Mouse (Mus musculus) lung, postnatal 4 days (tissue): Measurements from ENCODE around the gene Arhgef10l.
"Not testable (repeated sequence)": the region's sequence is repeated elsewhere in the genome, so short reads cannot be mapped to it uniquely, and the experiment has no call there.

Experiments used
- DNase-seq, 2 experiments: peaks; one replicate each; pipeline ENCODE4 v3.0.0; 2021

The Arhgef10l gene

GRCm38 (mm10) chr4:140604541-140604940 is 61.3 kb downstream of the Arhgef10l start:
- DNase-seq = no peak

DNA sequence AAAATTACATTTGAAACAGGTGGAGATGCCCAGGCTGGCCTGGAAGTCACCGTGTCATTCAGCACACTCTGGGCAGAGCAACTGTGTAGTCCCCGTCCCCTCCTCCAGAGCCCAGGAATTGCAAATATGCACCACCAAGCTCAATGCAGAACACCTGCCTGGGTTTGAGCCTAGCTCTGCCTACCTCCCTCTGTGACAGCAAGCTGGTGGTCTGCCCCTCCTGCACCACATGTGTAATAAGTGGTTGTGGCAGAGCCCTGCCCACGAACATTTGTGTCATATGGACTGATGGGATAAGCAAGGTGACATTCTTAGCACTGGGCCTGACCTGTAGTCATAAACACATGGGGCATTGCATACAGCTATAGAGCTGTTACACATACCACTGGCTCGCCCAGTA is 63.8 kb downstream of the Arhgef10l start:
- no peak for DNase-seq

- no peak for DNase-seq
Measured at GRCm38 (mm10) chr4:140601153-140601552, 64.7 kb downstream of the Arhgef10l start.

- peak; percentile 65 to 88 for DNase-seq
Measured at GRCm38 (mm10) chr4:140598846-140599245, 67.0 kb downstream of the Arhgef10l start.

GRCm38 (mm10) chr4:140597928-140598327 is 67.9 kb downstream of the Arhgef10l start:
- peak in 1 of 2 experiments; percentile 55 for DNase-seq

- no peak for DNase-seq
Measured at GRCm38 (mm10) chr4:140597378-140597777, 68.4 kb downstream of the Arhgef10l start.

DNA sequence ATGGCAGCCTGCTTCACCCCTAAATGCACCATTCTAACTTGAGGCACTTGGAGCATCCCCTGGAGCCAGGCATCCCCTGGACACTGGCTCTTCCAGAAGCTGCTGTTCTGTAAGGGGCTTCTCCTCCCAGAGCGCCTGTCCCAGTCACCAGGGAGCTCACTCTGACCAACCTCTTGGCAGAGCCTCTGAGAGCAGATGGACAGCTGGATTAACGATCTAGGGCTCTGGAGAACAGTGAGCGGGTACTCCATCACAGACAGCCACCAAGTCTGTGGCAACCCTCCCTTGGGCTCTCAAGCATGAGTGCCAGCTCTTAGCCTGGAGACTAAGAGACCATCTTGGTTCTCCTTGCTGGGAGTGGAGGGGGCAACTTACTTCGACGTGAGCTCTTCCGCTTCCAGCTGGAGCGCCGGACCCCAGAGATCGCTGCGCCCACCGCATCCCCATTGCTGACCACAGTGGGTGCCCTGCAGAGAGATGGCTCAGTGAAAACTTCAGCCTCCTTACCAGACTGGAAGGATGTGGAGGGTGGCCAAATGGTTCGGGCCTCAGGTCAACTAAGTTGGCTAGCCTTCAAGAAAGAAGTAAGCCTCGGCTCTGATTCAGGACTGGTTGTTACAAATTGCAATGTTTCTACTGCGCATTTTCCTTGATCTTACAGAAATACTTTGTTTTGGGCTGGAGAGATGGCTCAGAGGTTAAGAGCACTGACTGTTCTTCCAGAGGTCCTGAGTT is 71.9 kb downstream of the Arhgef10l start:
- no peak for DNase-seq

GRCm38 (mm10) chr4:140592990-140593770 is 72.6 kb downstream of the Arhgef10l start:
- DNase-seq = no peak

GRCm38 (mm10) chr4:140592217-140592759 is 73.5 kb downstream of the Arhgef10l start:
- peak; percentile 86 to 89 for DNase-seq

- no peak for DNase-seq
Measured at GRCm38 (mm10) chr4:140586478-140586877, 79.3 kb downstream of the Arhgef10l start.

GRCm38 (mm10) chr4:140584240-140584639 is 81.6 kb downstream of the Arhgef10l start:
- DNase-seq = no peak

DNA sequence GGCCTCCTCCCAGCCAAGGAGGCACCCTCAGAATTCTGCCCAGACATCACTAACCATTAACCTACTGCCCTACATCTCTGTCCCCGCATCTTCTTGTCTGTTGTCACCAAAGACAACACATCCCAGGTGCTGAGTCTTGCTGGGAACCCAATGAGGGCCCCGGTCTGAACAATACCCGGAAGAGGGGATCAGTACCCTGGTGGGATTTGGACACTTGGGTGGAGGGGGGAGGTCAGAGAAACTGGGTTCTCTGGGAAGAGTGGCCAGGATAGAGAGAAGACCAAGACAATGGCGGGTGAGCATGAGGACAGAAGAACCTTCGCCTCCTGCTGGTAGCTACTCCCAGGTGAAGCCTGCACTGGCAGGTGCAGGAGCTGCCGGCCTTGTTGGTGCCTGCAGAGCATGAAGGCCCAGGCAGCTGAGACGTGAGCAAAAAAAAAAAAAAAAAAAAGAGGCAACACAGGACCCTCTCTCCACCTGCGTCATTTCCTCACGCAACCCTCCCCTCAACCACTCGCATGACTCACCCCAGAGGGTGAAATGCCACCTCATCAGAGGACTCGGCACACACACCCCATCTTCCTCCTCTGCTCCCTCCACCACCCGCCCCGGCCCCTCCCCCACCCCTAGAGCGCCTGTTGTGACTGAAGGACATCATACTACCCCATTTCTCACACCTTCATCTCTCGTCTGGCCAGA is 83.3 kb downstream of the Arhgef10l start:
- no peak for DNase-seq

- peak; percentile 66 to 78 for DNase-seq
Measured at GRCm38 (mm10) chr4:140581730-140582389, 84.0 kb downstream of the Arhgef10l start.

DNA sequence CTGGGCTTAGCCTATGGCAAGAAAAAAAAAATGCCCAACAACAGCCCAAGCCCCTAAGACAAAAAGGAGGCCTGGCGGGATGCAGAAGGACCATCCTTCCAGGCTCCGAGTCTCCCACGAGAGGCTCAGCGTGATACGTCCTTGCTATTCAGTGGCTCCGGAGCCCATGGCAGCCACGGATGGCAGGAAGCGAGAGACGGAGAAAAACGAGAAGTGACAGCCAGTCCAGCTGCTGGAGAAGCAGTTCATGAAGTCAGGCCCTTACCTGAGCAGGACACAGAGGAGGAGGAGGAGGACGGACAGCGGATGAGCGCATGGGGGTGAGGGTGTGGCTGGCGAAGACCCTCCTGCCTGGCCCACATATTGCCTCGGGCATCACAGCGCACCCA is 84.5 kb downstream of the Arhgef10l start:
- no peak for DNase-seq

DNA sequence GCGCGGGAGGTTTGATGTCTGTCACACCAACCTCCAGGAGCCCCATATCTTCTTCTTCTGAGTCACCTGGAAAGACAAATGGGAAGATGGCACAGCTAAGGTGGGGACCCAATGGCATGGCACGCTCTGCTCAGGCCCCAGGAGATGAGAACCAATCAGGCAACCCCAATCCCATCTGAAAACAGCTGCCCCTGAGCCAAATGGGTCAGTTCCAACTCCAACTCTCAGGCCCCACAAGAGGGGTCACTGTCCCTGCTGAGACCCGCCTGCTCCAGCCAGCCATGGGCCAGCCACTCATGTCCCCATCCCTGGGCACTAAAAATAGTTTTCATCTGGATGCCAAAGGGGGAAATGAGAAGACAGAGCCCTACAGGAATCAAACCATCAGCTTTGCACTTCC is 84.9 kb downstream of the Arhgef10l start:
- peak in 1 of 2 experiments; percentile 48 for DNase-seq

GRCm38 (mm10) chr4:140579576-140579975 is 86.2 kb downstream of the Arhgef10l start:
- no peak for DNase-seq

GRCm38 (mm10) chr4:140579149-140579548 is 86.7 kb downstream of the Arhgef10l start:
- DNase-seq = no peak

- no peak for DNase-seq
Measured at GRCm38 (mm10) chr4:140576628-140577027, 89.2 kb downstream of the Arhgef10l start.

DNA sequence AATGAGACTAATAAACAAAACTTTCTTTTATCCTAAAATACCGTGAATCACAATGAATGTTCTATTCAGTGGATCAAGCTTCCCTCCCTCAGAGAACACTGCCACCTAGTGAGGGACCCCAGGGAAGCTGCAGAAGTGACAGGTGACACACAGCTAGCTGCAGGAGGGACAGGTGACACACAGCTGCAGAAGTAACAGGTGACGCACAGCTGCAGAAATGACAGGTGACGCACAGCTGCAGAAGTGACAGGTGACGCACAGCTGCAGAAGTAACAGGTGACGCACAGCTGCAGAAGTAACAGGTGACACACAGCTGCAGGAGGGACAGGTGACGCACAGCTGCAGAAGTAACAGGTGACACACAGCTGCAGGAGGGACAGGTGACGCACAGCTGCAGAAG is 90.9 kb downstream of the Arhgef10l start:
- not testable (repeated sequence) for DNase-seq

GRCm38 (mm10) chr4:140572376-140572775 is 93.4 kb downstream of the Arhgef10l start:
- peak; percentile 38 to 43 for DNase-seq

GRCm38 (mm10) chr4:140569394-140569793 is 96.4 kb downstream of the Arhgef10l start:
- DNase-seq = no peak

DNA sequence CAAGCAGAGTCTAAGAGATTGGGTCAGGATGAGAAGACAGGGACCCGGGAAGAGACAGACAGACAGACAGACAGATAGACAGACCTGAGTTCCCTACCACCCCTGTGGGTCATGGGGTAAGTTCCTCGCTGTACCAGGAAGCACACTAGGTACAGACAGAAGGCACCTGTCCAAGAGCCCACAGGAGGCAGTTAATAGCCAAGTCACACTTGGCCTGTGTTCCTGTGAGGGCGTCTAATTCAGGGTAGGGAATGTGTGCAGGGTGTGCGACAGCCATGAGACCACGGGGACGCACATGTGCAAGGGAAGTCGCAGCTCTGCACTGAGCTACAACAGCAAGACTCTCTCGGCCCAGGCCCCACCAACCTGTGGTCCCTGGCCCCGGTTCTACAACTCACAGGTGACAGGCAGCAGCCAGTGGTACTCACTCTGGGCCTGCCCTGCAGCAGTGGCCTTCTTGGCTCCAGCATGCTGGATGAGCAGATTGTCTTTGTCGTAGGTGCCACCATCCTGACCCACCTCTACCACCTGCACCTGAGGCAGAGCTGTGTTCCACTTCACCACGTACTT is 97.8 kb downstream of the Arhgef10l start:
- no peak for DNase-seq
